Mouse (Mus musculus): Measurements from ENCODE around the gene Tbc1d9b. TPM values are rescaled to one million over a fixed set of nuclear protein-coding genes. Genes with fewer than 3 reads are reported as not detected.
A peak's percentile ranks its signal among the peaks of the same experiment; 100 is the strongest.
"Not testable (repeated sequence)": the region's sequence is repeated elsewhere in the genome, so short reads cannot be mapped to it uniquely, and the experiment has no call there.

Gene Tbc1d9b
- total RNA-seq (2021): 100 to 1,000 TPM; 102 to 104 TPM

DNA sequence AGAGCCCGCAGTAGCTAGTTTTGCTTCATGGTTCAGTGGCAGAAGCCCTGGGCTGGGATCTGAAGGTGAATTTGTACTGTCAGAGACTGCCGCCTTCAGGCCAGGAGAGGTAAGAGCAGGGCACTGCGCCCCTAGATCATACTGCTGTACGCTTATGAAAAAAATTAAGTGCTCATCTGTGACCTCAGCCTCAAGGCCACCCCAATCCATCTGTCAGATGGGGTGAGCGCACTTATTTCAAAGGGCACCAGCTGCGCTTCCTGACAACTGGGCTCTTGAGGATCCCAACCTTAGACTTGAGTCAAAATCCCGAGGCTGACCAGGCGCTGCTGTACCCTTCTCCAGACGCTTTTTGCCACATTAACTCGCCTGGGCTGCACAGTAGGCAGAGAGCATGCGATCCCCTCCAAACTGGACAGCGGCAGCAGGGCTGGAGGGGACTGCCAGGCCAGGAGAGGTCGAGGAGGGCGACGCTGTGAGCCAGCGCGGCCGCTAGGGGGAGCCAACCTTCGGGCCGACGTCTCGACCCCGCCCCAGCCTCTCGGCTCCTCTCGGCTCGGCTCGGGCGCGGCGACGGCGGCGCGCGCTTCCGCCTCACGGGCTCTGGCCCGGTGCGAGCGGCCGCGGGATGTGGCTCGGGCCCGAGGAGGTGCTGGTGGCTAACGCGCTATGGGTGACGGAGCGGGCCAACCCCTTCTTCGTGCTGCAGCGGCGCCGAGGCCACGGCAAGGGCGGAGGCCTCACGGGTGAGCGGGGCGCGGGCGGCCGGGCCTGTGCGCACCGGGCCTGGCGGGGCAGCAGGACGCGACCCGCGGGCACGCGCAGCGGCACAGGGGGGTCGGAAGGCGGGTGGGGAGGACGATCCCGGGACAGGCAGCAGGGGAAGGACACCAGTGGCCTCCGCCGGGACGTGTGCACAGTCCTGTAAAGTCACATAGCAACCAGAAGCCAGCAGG, at the start of gene Tbc1d9b:
Gene Tbc1d9b, plus strand, starts transcription at position 586 of the 956 bp plus-strand sequence.
- peak; percentile 83 to 84 for DNase-seq

DNA sequence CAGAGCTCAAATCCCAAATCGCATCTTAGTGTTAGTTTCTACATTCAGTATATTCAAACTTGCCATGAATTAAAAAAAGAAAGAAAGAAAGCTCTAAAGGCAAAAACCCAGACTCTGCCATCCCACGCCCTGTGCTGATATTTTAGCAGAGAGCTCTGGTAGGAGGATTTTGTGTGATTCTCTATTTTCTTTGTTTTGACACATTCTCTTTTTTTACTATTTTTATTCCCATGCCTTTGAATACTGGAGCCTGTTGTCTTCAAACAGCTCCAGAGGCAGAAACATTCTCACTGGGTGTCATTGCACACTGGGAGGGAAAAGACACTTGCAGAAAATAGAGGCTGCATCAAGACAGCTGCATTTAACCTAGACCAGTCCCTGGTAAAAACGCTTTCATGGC, 45.0 kb upstream of the Tbc1d9b start:
- DNase-seq: no peak

DNA sequence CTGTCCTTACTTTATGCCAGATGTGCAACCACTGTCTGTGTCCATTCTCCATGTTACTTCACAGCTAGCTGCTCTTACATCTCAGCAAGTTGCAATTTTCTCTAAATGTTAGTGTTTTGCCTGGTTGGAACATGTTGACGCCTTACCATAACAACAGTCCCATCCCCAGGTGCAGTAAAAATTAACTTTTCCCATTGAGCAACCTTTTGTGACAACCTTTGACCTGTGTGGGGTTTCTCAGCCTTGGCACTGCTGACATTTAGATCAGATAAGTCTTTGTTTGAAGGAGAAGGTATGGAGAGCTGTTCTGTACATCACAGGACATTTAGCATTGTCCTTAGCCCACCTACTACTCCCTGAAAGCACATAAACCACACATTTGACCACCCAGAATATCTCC, 41.4 kb upstream of the Tbc1d9b start:
- no peak for DNase-seq

- DNase-seq: no peak
These were observed 40.1 kb upstream of the Tbc1d9b start for GRCm38 (mm10) chr11:50090982-50091675.

GRCm38 (mm10) chr11:50091681-50092080, 39.5 kb upstream of the Tbc1d9b start:
- no peak for DNase-seq

- no peak for DNase-seq
These were observed 35.5 kb upstream of the Tbc1d9b start for GRCm38 (mm10) chr11:50095661-50096060.

DNA sequence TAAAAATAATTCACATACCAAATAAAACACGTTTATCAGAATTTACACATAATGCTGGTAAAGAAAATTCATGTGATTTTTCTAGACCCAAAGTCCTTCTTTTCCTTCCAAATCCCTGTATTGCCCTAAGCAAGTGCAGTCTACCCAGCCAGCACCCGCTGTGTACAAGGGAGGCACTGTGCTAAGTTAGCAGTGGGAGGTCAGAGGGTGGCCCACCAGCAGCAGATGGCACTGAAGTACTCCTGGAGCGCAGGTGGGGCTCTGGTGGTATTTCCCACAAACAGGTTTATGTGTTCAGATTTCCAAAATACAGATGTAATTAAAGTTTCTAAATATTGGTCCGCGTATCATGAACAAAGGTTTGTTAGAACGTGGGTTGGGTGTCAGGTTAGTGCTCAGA, 34.1 kb upstream of the Tbc1d9b start:
- DNase-seq: no peak

DNA sequence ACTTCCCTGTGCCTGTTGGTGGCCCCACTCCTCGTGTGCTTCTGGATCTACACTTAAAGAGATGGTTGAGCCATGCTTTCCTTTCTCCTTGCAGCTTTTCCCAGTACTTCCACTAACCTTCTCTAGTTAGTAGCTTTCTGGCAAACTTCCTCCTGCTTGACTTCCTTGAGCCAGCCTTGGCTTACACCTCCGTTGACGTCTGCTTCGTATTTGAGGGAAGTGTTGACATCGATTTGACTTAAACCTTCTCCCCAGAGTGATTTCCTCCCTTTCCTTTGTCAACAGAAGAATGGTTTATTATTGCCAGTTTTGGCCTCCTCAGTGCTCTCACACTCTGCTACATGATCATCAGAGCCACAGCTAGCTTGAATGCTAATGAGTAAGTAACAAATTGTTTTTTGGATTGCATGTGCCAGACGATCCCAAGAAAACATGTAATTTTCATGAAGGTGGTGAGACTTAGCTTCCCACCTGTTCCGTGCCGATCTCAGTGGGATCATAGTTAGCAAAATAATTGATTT, 32.2 kb upstream of the Tbc1d9b start:
- no peak for DNase-seq

DNA sequence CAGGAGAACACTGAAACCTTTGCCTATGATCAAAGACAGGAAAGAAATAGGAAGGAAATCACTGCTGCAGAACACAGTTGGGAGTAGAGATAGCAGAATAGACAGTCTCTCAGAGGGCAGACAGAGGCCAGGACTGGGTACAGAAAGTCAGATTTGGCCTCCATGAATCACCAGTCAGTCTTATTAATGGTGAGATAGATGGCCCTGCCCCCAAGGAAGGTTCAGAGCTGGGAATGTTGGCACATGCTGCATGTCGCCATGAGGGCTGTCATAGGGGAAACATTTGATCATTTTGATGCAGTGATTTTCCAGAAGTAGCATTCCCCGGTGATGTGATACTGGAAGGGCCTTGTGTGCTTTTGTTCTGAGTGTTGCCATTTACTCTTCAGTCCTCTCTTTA, 31.5 kb upstream of the Tbc1d9b start:
- DNase-seq: no peak

DNA sequence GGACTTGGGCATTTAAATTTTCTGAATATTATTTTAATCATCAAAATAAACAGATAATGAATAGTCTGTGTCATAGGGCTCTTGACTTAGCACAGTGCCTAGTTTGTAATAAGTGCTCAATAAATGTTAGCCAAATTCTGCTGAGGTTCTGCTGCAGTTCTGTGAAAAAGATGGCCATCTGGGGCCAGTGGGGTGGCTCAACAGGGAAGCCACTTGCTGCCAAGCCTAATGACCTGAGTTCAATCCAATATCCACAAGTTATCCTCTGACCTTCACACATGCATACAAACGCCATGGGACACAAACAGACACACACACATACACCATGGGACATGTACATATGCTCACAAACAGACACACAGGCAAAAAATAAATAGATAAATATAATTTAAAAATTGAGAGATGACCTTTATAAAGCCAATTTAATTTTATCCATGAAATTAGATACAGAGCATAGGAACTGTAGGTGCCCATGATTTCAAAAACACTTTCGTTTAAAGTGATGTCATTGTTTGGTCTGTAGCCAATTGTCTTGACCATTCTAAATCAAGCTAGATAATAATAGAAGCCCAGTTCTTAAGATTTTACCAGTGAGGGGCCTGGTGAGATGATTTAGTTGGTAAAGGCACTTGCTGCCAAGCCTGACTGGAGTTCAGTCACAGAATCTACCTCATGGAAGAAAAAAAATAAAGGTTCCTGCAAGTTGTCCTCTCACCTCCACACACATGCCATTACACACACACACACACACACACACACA, 30.5 kb upstream of the Tbc1d9b start:
- DNase-seq: no peak

DNA sequence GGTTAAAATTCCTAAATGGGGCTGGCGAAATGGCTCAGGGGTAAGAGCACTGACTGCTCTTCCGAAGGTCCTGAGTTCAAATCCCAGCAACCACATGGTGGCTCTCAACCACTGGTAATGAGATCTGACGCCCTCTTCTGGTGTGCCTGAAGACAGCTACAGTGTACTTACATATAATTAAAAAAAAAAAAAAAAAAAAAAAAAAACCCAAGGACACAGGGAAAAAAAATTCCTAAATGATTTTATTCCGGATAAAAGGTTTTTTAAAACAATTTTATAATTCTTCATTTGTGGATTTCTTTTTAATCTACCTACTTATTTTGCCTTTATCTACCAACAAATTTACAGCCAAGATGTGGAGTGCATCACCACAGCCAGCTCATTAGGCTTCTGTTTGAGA, 29.2 kb upstream of the Tbc1d9b start:
- not testable (repeated sequence) for DNase-seq

DNA sequence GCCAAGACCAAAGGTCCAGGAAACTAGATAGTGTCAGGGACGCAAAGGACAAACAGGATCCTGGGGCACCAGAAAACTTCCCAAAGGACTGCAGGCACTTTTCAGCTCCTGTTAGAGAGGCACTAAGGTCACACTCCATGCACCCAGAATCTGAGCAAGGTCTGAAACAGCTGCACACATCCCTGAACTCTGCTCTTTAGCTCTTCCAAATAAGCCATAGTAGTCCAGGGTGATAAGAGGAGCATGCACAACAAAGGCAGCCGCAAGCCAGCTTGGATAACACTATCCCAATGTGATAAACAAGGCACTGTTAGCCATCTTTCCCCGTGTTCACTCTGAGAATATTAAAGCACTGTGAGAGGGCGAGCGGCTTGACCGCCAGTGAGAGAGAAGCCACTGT, 27.2 kb upstream of the Tbc1d9b start:
- DNase-seq: no peak

DNA sequence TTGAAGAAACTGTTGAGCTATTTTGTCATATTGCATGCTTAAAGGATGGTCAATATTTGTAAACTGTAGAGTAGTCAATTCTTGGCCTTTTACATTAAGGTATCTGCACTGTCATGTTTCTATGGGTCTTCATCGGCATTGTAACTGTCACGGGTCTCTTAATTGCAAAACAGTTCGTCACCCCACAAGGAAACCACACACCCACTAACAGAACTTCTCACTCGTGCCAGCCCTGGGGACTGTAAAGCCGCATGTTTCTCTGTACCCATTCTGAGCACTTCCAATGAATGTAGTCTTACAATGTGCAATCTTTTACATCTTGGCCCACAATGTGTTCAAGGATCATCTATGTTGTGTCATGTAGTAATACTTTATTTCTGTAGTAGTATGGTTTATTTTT, 26.0 kb upstream of the Tbc1d9b start:
- DNase-seq: no peak

- DNase-seq: no peak
These were observed 25.2 kb upstream of the Tbc1d9b start for GRCm38 (mm10) chr11:50106024-50106423.

DNA sequence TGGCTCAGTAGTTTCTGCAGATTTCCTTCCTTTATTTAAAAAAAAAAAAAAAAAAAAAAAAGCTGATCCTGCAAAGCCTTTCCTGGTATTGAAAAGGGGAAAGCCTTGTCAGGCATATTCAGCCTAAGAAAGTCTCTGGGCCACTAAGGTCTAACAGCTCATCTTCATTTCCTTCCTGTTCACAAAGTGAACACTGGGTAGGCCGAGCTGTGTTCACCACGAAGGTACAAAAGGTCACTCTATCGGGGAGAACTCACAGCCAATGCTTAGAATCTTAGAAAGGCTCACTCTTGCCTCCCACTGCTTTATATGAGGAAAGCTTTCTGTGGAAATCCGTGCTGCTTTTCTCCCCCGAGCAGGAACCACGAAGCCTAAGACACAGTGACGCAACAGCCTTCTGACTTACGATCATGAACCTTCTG, 22.4 kb upstream of the Tbc1d9b start:
- DNase-seq: no peak

GRCm38 (mm10) chr11:50114329-50114728, 16.9 kb upstream of the Tbc1d9b start:
- peak in 1 of 2 experiments; percentile 43 for DNase-seq

DNA sequence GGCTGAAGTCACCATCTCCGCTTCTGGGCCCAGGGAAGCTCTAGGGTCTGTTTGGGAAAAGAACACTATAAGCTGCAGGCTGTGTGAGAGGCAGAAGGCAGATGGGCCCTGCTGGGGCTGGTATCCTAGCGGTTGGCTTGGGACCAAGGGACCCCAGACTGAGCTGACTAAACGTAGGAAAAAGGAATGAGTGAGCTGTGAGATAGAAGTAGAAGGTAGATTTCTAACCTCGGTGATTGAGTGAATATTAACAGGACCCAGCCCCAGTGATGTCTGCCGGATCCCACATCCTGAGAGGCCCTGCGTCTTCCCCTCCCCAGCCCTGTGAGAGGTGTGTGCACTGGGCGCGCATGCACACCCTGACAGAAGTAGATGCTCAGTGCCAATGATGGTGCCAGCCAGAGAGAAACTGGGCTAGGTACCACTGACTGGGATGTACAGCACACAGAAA, 8.5 kb upstream of the Tbc1d9b start:
- DNase-seq: no peak

DNA sequence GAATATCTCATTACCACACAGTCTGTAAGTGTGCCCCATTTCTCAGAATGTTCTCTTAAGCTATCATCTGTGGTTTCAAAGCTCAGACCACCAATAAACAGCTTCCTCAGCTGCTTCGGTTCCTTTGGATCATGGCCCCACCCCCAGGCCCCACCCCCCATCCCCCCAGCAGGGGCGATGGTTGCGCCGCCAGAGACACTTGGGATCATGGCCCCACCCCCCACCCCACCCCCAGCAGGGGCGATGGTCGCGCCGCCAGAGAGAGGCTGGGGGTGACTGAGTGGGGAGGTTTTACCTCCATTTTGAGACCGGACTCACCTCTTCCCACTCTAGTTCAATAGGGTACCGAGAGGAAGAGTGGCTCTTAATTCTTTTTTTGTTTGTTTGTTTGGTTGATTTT, 3.4 kb upstream of the Tbc1d9b start:
- DNase-seq: no peak

- no peak for DNase-seq
These were observed 605 bp downstream of the Tbc1d9b start for GRCm38 (mm10) chr11:50131801-50132201.

- no peak for DNase-seq
These were observed 1.1 kb downstream of the Tbc1d9b start for GRCm38 (mm10) chr11:50132265-50132664.

GRCm38 (mm10) chr11:50134136-50134859, 3.1 kb downstream of the Tbc1d9b start:
- no peak for DNase-seq
